Mouse (Mus musculus) hindlimb bud, embryonic 11.5 days (tissue): ENCODE measurements at regions not wholly inside any gene's neighbourhood (a gene's known extent, or its start where the extent isn't known, plus 50 kb on each side); places are given as distances from the start of the nearest gene placed in this dataset.
A peak's percentile ranks its signal among the peaks of the same experiment; 100 is the strongest.
"Not testable (repeated sequence)": the region's sequence is repeated elsewhere in the genome, so short reads cannot be mapped to it uniquely, and the experiment has no call there.

Experiments used
- DNase-seq: peaks from one replicate; pipeline ENCODE4 v3.0.0-alpha.2; 2012; ENCODE audit warnings: low read depth, low spot score; ENCODE audit errors: extremely low spot score

DNA sequence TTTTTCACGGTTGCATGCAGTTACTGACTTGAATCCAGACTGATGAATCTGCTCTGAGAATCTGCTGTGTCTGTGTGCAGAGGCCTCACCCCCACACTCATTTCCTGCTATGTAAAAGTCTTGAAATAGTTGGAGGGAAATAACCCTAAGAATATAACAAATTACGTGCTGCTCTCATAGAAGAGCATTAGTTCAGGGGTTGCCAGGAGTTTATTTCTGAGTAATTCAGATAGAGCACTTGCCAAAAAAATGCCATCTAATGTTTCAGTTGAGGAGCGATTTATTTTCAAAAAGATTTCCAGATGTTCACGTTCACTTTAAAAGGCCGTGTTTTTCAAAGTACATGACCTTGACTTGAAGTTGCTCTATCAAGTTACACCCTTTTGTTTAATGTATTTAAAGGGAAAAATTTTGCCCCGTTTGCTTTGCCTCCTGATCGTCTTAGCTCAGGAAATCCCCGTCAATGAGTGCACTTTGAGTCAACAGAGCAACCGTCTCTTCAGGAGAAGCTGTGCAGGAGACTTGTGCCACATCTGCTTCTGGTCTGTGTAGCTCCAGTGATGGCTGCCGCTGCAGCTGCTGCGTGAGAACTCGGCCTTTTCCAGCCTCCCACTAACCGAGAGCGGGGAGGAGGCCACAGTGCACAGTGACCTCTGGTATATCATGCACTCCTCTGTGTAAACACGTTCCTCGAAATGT, 50.9 kb upstream of the Sec61g start:
- DNase-seq: peak; percentile 30

DNA sequence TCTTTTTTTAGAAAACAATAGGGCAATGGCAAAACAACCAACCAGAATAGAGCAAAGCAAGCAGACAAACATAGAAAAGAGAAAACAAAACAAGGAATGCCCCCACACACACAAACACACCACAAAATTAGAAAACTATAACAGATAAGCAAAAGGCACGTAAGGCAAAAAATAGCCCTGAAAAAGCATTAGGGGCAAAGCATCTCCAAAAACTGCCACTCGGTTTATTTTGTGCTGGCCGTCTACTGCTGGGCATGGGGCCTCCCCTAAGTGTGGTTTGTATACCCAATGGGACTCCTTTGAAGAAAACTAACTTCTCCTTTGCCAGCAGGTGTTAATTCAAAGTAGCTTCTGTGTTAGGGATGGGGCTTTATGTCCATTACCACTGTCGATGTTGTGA, 53.4 kb upstream of the Sec61g start:
- no peak for DNase-seq

DNA sequence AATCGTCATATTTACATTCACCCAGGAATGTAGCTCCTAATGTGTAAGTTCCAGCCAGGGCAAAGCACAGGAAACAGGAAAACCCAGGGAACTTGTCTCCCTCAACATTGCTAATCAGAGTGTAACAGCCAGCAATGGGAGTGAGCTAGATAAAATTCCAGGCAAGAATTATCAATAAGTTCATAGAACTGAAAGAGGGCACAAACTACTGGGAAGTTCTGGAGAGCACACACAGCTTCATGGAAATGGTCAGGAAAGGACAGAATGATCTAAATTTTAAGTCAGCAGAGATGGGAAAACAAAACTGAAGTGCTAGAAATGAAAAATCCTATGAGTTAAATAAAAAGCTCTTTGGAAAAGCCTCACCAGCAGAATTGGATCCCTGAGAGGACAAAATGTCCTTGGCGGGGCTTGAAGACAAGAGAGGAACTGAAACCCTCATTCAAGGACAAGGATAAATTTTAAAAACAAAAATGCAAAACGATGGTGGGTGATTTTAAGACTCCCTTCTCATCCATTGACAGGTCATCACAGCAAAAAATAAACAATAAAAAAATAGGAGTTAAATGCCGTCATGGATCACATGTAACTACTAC, 80.9 kb upstream of the Sec61g start:
- DNase-seq: no peak

DNA sequence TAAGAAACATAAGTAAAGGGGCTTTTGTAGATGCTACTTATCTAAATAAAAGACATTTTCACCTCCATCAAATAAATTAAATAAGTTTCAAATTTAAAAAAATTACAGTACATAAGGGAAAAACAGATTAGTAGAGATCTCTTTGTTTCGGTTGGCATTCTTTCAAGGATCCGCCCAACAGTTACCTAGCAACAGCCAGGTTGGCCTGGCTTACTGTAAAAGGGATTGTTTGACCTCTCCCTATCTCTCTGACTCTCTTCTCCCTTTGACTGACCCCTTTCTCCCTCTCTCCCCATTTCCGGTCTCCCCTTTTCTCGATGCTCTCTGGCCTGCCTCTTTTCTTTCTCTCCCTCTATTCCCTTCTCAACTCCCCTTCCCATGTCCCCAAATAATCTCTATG, 82.3 kb upstream of the Sec61g start:
- DNase-seq: no peak

DNA sequence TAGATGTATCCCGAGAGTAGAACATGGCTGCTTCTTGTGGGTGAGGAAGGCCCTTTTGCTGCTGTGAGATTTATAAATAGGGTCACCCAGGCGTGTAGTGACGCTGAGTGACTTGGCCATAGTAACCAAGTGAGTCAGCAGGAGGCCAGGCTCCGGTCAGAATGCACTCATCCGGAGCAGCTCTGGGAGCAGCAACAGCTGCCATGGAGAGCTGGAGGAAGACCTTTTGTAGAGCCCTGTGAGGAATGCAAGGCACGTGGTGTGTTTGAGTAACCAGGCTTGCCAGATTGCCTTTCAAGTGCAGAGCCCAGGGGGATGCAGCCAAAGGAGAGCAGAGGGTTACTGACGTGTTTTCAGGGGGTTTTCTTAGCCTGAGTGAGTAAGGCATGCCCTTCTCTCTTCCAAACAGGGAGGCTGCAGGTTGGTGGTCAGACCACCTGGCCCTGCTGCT, 83.2 kb upstream of the Sec61g start:
- no peak for DNase-seq

DNA sequence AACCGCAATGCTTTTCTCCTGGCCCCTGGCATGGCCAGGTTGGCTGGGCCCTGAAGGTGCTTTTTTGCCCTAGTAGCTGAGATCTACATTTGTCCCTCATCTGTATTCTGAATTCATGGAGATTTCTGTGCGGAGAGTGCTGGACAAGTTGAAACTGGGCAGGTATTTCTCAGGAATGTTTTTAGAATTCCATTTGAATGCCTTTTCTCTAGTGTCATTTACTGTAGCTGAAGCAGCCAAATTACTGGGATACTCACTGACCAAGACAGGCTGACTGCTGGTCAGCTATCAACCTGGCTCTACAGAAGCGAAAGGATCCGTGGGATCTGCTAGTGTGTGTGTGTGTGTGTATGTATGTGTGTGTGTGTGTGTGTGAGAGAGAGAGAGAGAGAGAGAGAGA, 83.7 kb upstream of the Sec61g start:
- no peak for DNase-seq

- no peak for DNase-seq
Observed at GRCm38 (mm10) chr11:16592766-16593165, 84.5 kb upstream of the Sec61g start.

GRCm38 (mm10) chr11:16594832-16595231, 86.5 kb upstream of the Sec61g start:
- no peak for DNase-seq

GRCm38 (mm10) chr11:16597038-16597830, 89.0 kb upstream of the Sec61g start:
- DNase-seq: no peak

GRCm38 (mm10) chr11:16602947-16603346, 94.7 kb upstream of the Sec61g start:
- DNase-seq: no peak

DNA sequence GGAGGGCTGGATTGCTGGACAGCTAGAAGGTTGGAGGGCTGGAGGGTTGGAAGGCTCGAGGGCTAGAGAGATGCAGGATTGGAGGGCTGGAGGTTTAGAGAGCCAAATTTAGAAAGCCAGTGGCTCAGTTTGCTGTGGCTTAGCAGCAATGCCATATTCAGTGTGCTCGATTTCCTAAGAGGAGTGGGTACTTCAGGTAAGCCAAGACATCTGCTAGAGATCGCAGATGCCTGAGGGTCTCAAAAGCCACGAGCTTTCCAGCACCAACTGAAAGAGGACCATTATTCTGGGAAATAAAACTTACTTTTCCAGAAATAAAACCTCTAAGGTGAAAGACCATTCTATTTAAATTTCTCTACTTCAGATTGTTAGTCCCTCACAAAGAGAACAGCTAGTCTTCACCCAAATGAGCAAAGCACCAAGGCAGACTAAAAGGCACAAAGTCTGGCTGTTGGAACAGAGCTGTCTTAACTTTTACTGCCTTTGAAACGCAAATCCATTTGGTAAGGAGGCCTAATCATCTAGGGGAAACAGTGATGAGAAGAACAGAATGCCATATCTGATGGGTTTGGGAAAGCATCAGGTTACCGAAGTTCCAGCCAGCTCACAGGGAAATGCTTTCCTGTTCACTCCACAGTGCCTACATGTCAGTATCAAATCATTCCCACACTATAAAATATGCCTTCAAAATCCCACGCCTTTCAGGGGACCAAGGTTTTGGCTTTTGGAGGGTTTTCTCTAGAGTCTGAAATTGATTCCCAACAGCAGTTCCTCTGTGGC, 98.3 kb upstream of the Sec61g start:
- no peak for DNase-seq

GRCm38 (mm10) chr11:16607900-16608422, 99.7 kb upstream of the Sec61g start:
- not testable (repeated sequence) for DNase-seq

- DNase-seq: no peak
Observed at GRCm38 (mm10) chr11:16611741-16612140, 103.5 kb upstream of the Sec61g start.

- DNase-seq: no peak
Observed at GRCm38 (mm10) chr11:16612524-16612923, 104.2 kb upstream of the Sec61g start.

DNA sequence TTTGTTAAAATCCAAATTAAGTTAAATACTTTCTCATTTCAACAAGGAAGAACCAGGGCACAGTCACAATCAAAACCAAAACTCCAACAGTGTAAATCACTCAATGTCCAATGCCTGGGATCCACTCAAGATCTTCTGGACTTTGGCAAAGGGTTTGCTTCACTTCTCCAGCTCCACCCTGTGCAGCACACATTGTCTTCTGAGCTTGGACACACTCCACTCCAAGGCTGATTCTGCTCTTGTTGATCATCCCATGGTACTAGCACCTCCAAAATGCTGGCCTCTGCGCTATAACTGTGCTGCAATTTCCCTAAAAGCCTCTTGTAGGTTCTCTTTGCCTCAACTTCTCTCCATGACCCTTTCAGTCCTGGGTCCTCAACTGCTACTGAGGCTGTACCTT, 111.5 kb upstream of the Sec61g start:
- DNase-seq: no peak

GRCm38 (mm10) chr11:16623694-16624093, 115.4 kb upstream of the Sec61g start:
- no peak for DNase-seq

- DNase-seq: no peak
Observed at GRCm38 (mm10) chr11:16627294-16628085, 119.2 kb upstream of the Sec61g start.

GRCm38 (mm10) chr11:16629410-16630129, 121.3 kb upstream of the Sec61g start:
- no peak for DNase-seq

DNA sequence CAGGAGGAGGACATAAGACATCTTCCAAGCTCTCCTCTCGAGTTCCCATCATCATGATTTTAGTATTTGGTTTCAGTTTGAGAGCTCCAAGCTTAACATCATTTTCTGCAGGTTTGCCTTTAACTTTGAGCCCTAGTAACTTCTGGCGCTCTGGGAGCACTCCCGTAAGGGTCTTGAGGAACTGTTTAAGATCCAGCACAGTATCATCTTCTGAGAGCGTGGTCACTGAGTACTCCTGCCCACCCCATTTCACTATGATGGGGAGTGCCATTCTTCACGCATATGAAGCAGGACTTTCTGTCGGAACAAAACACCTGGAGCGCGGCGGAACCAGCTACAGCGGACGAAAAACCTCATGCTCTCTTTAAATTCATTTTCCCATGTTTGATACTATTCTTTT, 116.2 kb upstream of the Egfr start:
- DNase-seq: not testable (repeated sequence)

GRCm38 (mm10) chr11:16637679-16638078, 114.3 kb upstream of the Egfr start:
- no peak for DNase-seq
